Mouse (Mus musculus) adrenal gland, adult (tissue): ENCODE results near the gene Slpi.
"Not testable (repeated sequence)": the region's sequence is repeated elsewhere in the genome, so short reads cannot be mapped to it uniquely, and the experiment has no call there.

Experiments
- DNase-seq, 2 experiments: peaks; one replicate each; pipeline ENCODE4 v3.0.0; 2022 to 2023; ENCODE audit warnings: low spot score in 1 of 2; ENCODE audit not compliant: inconsistent age in 2 of 2

The Slpi gene

GRCm38 (mm10) chr2:164315460-164315859, 73.4 kb downstream of the Slpi start:
- not testable (repeated sequence) for DNase-seq

DNA sequence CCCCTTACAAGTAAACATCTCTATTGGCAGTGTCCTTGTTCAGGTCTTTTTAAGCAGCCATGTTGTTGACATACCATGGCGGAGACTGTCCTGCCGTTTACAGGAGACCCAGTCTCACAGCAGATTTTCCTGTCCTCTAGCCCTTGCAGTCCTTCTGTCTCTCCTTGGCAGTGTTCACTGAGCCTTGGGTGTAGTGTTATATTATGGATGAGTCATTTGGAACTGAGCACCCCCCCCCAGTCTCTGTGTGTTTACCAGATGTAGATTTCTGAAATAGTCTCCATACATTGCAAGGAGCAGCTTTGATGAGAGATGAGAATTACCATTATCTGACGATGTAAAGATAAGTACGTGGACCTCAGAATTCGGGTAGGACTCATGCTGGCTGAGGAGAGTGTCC, 76.3 kb downstream of the Slpi start:
- no peak for DNase-seq
